Mouse (Mus musculus): ENCODE results near the gene Rp9. TPM values are rescaled to one million over a fixed set of nuclear protein-coding genes. Genes with fewer than 3 reads are reported as not detected.

Gene Rp9
- total RNA-seq, 4 experiments from 2014 or later, result 41.3 to 47.6 (median 45.0) TPM

- DNase-seq (ENCODE audit: low spot score), result no peak
Observed at GRCm38 (mm10) chr9:22366621-22367020, 102.9 kb downstream of the Rp9 start.

GRCm38 (mm10) chr9:22366221-22366620 is 103.3 kb downstream of the Rp9 start:
- no peak for DNase-seq (ENCODE audit: low spot score)

Other genes with a start within 250 kb of the Rp9 start
- gene Zfp809, start 244.0 kb downstream of the Rp9 start, total RNA-seq (2022), result 10 to 100 TPM; 23.0 to 29.1 (median 28.4) TPM
- gene Zfp599, start 209.8 kb downstream of the Rp9 start, total RNA-seq (2022), result under 1 TPM; 0.08 to 0.49 (median 0.22) TPM
- 1 to 10 TPM; 4.5 to 8.9 (median 6.3) TPM for gene Zfp810, start 162.1 kb downstream of the Rp9 start, total RNA-seq (2022)
- 1 to 10 TPM in 2 of 4 experiments, under 1 TPM in 2; 0.84 to 2.0 (median 1.1) TPM for gene Anln, start 80.6 kb downstream of the Rp9 start, total RNA-seq (2022)
- under 1 TPM; 0.47 to 0.90 (median 0.57) TPM for gene 9530077C05Rik, start 58.2 kb downstream of the Rp9 start, total RNA-seq (2022)
- gene Gm17545, start 15.5 kb downstream of the Rp9 start, total RNA-seq (2022), result not detected
- 10 to 100 TPM; 13.9 to 15.2 (median 14.9) TPM for gene Bbs9, start 6.0 kb upstream of the Rp9 start, total RNA-seq (2022)